Mouse (Mus musculus) left cerebral cortex, adult 6 months (tissue): ENCODE measurements around the gene Wif1. TPM values are rescaled to one million over a fixed set of nuclear protein-coding genes. Genes with fewer than 3 reads are reported as not detected.

ENCODE experiments used
- long read RNA-seq, 2 experiments: library from polyadenylated mRNA; unstranded; transcript quantifications; one replicate each; pipeline ENCODE4 v2.0.0; 2019 to 2020
- polyA plus RNA-seq: library from polyadenylated mRNA; unstranded; fragments of <200 nt; fragmentation: Nextera tagmentation; gene quantifications from 2 replicates; pipeline ENCODE4 v1.2.3, GENCODE M21; 2021

Wif1 gene
- polyA plus RNA-seq = 0.84 and 1.2 TPM in 2 replicates
- long read RNA-seq, experiment 1, partial matches to known transcripts = 0 of 3 reads
- long read RNA-seq, experiment 1, other reads (novel, unspliced or antisense) = 0 of 3 reads
- long read RNA-seq, experiment 2, partial matches to known transcripts = 0 of 2 reads
- long read RNA-seq, experiment 2, other reads (novel, unspliced or antisense) = 0 of 2 reads

GRCm38 (mm10) chr10:121033826-121034568, at the start of gene Wif1:
Gene Wif1, plus strand, starts transcription at chr10:121033960.

Other genes with a start within 250 kb of the Wif1 start
- gene Msrb3, start 134.9 kb upstream of the Wif1 start, polyA plus RNA-seq = 2.9 and 3.6 TPM in 2 replicates
- gene Lemd3, start 54.6 kb upstream of the Wif1 start, polyA plus RNA-seq = 2.5 and 3.5 TPM in 2 replicates